Mouse (Mus musculus): ENCODE data around the gene Eif2b5. TPM values are rescaled to one million over a fixed set of nuclear protein-coding genes. Genes with fewer than 3 reads are reported as not detected.
A peak's percentile ranks its signal among the peaks of the same experiment; 100 is the strongest.

The Eif2b5 gene
- polyA plus RNA-seq, 2 experiments from 2014 or later, result 13.7 to 14.5 TPM

DNA sequence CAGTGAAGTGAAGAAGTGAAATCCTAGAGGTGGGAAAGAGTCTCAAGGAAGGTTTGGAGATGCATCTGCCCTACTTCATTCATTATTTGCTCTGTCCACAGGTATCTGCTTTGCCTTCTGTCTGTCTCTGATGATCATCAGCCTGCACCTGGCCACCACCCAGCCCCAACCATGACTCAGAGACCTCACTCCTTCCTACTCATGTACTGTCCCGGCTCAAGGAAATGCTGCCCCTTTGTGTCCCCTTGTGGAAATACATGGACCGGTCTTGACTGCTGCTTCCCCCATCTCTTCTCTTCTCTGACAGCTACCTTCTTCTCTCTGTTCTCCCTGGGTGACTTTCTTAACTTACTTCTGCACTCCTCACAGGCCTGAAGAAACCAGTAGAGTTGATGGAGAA is 8.0 kb upstream of the Eif2b5 start:
- ATAC-seq, result no peak

GRCm38 (mm10) chr16:20491301-20491700 is 7.3 kb upstream of the Eif2b5 start:
- ATAC-seq, result no peak

- ATAC-seq, result no peak
These were observed 5.2 kb upstream of the Eif2b5 start for GRCm38 (mm10) chr16:20493452-20493851.

DNA sequence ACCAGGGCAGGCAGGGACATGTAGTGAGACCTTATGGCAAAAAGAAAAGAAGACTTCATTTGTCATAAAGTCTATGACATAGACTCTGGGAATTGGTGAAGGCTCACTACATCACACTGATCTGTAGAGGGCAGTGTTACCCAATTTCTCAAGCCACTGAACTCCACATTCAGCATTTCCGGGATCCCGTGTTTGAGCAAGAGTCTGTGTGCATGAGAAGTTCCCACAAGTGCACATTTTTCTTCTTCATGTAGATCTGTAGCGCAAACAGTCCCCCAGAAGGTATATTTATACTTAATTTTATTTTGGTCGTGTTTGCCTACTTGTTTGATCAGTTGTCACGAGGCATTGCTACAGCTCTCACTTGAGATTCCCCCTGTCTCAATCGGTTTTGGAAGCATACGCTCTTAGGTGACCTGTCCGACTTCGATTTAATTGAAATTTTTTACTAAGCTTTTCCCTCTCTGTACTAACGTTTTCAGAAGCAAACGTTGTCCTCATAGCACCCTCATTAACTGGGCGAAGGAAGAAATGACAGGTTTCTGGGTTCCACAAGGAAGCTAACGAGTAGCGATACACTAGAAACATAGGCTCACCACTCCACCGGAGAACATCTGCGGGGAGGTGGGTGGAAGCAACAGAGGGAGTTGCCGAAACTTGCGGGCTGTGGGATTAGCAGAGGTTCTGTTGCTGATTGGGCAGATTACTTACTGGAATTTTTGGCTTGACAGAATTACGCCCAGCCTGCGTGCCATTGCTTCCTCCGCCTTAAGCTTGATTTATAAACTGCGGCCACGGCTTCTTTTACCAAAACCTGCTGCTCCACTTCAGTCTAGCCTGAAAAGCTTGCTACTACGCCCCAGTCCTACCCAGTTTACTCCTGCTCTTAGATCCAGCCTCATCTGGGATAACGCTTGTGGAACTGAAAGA is 1.7 kb upstream of the Eif2b5 start:
- peak; percentile 70 for ATAC-seq

GRCm38 (mm10) chr16:20497980-20498676 is 489 bp upstream of the Eif2b5 start:
- ATAC-seq, result no peak

- ATAC-seq, result no peak
These were observed 7.4 kb downstream of the Eif2b5 start for GRCm38 (mm10) chr16:20506000-20506399.

DNA sequence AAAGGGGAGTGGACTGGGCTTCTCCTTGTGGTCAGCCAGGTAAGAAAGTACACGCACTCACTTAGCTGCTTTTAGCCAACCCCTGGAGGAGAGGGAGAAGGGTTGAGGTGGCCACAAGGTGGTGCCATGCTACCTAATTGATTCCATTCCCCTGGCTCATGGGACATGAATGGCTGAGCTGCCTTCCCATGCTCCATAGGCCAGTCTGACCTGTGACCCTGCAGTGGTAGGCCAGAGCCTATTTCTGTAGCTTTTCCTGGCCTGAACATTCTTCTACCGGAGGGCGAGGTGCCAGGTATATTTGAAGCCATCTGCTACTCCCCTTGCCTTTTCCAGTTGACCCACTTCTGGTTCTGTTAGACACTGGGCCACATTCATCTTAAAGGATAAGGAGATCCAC is 10.7 kb downstream of the Eif2b5 start:
- ATAC-seq, result no peak

DNA sequence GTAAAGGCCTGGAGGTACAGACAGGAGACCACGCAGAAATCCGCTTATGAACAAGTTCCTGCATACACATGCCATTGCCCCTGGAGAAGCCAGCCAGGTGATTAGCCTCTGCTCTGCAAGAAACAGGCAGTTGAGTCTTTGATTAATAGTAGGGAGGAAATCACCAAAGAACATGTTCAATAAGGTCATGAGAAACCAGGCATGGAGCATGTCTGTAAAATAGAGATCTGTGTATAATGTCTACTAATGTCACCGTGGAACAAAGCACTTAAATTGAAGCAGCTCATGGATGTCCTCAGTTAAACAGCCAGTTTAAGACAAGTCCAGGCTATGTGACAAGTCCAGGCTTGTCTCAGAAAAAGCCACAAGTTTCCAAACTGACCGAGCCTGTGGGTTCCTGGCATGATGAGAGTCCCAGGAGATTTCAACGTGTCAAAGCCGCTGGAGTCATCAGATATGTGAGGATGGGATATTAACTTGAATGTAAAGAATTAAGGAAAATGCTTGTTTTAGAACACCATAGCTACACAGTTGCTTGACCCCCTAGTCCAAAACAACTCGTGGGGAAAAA is 12.7 kb downstream of the Eif2b5 start:
- ATAC-seq, result no peak

DNA sequence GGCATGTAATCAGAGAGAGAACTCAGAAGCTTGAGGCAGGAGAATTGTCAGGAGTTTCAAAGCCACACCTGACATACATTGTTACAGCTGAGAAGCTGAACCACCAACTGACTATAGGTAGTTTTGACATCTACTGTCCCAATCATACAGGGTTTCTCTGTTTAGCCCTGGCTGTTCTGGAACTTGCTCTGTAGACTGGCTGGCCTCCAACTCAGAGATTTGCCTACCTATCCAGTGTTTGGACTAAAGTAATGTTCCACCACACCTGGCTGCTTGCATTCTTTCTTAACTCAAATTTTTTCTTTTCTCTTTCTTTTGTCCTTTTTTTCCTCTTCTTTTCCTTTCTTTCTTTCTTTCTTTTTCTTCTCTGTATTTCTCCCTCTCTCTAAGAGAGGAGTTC is 17.4 kb downstream of the Eif2b5 start:
- no peak for ATAC-seq

DNA sequence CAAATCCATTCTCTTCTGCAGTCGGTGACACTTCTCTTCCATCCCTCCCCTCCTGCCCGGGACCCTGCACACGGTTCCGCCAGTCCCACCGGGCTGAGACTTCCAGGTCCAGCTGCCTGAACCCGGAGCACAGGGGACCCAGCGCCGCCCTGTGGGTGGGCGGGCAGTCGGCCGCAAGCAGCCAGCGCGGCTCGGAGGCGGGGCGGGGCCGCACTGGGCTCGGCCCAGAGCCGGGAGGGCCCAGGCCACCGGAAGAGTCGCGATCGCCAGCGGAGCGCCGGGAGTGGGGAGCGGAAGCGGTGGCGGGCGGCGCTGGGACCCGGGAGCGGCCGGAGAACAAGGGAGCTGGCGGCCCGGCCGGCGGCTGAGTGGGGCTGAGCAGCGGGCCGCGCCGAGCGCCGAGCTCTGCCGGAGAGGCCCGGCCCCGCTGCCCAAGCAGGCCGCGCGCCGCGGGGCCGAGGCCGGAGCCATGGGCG is 18.1 kb downstream of the Eif2b5 start, which contains the start of gene Dvl3:
Gene Dvl3, plus strand, starts transcription at position 257 of the 476 bp plus-strand sequence.
- peak; percentile 70 for ATAC-seq

GRCm38 (mm10) chr16:20517216-20517615 is 18.6 kb downstream of the Eif2b5 start:
- peak; percentile 56 for ATAC-seq

DNA sequence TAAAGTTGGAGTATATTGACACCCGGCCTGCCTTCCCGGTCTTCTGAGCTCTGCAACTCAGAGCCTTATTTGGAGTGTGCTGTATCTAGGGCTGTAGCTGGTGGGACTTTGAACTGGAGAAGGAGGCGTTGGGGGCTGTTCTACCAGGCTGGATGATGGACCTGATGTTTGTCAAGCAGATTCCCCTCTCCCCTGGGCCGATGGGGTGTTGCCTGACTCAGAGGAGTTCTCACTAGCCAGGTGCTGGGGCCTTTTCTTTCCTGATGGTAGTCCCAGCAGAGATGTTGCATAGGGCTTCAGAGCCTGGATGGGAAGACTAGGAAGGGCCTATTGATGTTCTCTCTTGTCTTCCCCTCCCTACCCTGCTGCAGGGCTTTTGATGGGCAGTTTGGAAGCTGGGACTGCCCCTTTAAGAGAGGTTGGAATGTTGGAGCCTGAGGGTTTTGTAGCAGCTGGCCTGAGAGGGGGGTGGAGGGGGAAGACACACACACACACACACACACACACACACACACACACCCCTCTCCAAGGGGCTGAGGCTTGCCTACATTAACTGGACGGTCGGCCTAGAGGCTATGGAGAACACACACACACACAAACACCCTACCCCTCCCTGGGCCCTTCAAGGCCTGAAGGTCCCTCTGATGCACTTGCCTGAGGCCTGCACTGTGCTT is 19.2 kb downstream of the Eif2b5 start:
- peak; percentile 15 for ATAC-seq

DNA sequence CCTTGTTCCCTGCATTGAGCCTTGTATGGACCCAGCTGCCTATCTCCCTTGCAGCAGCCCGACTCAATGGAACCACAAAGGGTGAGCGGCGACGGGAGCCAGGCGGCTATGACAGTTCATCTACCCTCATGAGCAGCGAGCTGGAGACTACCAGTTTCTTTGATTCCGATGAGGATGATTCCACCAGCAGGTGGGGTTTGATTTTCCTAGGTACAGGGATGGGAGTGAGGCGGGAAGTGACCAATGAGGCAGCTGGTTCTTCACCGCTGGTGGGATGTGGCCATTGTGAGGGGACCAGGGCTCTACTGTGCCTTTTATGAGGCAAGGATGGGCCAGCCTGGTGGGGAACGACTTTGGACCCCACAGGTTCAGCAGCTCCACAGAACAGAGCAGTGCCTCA is 25.3 kb downstream of the Eif2b5 start:
- ATAC-seq, result no peak

GRCm38 (mm10) chr16:20528779-20529178 is 30.2 kb downstream of the Eif2b5 start:
- ATAC-seq, result no peak

DNA sequence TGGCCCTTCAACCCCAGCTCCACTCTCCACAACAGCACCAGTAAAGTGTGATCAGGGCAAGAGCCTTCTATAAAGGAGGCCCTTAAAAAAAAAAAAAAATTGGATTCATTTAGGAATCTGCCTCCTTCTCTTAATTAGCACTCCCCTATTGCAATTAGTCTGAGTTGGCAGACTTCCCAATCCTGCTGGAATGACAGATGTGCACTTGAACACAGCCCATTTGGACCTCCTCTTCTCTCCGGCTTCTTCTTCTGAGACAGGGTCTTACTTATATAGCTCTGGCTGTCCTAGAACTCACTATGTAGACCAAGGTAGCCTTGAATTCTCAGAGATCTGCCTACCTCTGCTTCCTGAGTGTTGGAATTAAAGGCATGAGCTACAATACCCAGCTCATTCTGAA is 30.8 kb downstream of the Eif2b5 start:
- ATAC-seq, result no peak

GRCm38 (mm10) chr16:20530941-20531340 is 32.3 kb downstream of the Eif2b5 start:
- ATAC-seq, result no peak

- no peak for ATAC-seq
These were observed 36.1 kb downstream of the Eif2b5 start for GRCm38 (mm10) chr16:20534617-20535295.

DNA sequence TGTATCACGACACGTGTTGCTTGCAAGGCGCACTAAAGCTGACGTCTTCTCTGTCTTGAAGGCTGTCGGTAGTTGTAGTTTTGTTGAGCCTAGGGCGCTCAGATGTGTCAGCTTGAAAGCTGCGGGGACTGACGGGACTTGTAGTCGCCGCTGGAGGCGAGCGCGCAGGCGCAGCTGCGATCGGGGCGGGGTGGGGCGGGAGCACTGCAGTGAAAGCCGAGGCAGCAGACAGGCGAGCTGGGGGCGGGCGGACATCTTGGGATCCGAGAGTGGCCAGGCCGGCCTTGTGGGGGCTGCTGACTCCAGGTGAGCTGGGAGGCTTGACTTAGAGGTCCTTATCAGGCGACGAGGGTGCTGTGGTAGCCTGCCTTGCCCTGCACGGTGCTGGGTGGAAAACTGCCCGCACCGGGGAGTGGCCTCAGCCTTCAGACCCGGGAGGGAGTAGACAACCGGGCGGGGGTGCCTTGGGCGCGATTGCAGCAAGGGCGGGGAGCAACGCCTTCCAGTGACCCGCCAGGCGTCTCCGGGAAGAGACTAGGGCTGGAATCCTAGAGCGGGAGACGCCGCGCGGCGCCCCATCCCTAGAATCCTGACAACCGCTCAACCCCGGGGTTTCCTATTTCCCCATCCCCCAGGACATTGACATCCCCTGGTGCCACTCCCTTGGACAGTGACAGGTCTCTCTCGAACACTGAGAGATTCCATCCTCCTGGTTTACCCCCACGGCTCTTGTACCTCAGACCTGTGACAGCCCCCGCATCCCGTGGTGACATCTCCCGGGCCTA is 36.9 kb downstream of the Eif2b5 start, which contains the start of gene Ap2m1:
Gene Ap2m1, plus strand, starts transcription at position 183 of the 785 bp plus-strand sequence.
- ATAC-seq, result peak; percentile 100

DNA sequence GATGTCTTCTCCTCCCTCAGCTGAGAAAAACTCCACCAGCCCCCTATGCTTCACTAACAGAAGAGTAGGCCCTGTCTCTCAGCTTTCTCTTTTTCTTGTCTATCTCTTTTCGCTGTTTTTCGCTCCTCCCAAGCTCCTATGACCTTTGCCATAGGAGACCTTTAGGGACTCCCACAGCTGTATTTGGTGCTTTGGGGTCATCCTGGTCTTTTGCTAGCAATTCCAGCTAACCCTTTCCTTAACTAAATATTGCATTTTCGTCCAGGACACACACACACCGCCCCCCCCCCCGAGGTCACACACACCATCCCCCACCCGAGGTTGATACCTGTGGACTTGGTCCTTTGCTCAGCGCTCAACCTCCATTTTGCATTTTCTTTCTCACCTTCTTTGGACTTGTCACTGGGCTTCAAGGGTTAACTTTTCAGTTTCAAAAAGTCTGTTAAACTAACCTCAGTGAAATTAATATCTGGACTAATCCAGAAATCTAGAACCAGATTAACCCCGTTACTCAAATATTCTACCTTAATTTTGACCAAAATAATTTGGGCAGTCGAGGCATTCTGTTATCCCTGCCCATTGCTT is 37.6 kb downstream of the Eif2b5 start:
- no peak for ATAC-seq

DNA sequence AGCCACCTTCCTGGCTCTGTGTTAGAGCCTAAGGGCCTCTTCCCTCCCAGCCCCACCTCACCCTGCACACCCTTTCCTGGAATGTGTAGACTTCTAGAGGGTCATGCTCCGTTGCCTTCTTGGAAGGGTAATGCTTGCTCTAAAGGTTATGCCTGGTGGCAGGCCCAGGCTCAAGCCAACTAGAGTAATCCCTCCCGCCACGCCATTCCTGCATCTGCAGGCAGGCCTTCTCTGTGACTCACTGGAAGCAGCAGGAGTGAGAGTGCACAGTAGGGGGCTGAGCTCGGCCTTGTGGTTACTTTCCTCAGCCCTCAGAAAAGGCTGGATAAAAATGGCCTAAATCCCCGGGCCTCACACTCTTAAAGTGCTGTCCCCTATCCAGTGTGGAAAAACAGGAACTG is 38.5 kb downstream of the Eif2b5 start:
- ATAC-seq, result no peak

Data from activated CD4-positive, CD25-positive, alpha-beta regulatory T cell, adult 4 months (primary cell).